Mouse (Mus musculus): ENCODE results near the gene Rap1a. TPM values are rescaled to one million over a fixed set of nuclear protein-coding genes. Genes with fewer than 3 reads are reported as not detected.

Rap1a gene
- polyA plus RNA-seq (2014; fragmentation: Nextera tagmentation; extraction: Ambion mirVana): 68.1 and 75.9 TPM in 2 replicates

DNA sequence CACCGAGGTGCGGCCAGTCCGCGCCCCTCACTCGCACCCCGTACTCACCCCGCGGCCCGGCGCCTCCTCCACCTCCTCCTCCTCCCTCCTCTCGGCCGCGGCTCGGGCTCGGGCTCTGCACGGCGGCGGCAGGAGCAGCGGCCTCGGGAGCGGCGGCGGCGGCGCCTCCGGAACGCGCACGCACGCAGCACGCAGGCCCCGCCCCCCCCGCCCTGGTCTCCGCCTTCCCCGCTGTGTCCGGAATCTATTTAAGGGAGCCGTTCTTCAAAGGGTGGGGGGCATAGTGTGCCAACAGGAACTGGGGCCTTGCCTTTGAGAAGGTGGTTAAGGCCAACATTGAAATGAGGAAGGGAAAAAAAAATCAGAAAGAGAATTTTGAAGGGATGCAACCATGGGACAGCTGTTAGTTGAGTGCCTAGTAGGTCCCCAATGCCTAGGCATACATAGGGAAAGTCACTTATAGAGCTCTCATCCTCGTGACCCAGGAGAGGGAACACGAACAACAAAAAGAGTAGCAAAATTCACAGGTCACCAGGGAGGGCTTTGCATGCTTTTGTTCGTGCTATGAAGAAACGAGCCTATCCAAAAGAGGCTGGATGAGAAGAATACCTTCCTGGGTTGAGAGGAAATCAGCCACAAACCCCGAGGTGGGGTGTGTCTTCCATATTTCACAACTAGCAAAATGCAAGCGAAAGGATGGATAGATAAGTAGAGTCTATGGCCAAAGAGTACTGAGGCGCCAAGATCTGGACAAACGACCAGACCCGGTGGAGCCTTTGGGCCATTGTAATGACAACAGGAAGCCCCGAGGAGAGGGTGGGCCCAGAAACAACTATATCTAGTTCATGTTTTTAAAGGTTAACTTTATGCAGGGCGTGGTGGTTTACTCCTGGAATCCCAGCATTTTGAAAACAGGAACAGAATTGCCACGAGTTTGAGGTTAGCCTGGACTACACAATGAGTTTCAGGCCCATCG lies at the start of gene Rap1a:
Gene Rap1a (minus strand): TSS at position 146 of the 976 bp plus-strand sequence.
- H3K27ac ChIP-seq (ENCODE audit: low read depth, low read length): peak within 1 kb of the TSS; percentile 81
- DNase-seq (ENCODE audit: low spot score): peak; percentile 88
- peak within 1 kb of the TSS; percentile 82 for H3K9ac ChIP-seq (ENCODE audit: low read length)
- peaks cover 12% of the 10 kb centered on the region for H3K4me1 ChIP-seq (ENCODE audit: control insufficient read depth, insufficient read depth, low read length)
- no peaks in the 10 kb centered on the region for H3K27me3 ChIP-seq (ENCODE audit: control insufficient read depth, insufficient read depth, low read length)
- H3K36me3 ChIP-seq (ENCODE audit: control insufficient read depth, insufficient read depth, low read length): no peaks in the 10 kb centered on the region
- peak within 1 kb of the TSS; percentile 84 for H3K4me3 ChIP-seq (ENCODE audit: low read depth, low read length)
- H3K9me3 ChIP-seq (ENCODE audit: control insufficient read depth, low read length): no peaks in the 10 kb centered on the region
- 29% methylated on average over 33 of the region's 50 CpGs for WGBS
- H3K4me2 ChIP-seq (ENCODE audit: low read depth): peak within 1 kb of the TSS; percentile 81
- ATAC-seq (ENCODE audit: insufficient read depth, low FRiP score, low TSS enrichment): peak; percentile 93

DNA sequence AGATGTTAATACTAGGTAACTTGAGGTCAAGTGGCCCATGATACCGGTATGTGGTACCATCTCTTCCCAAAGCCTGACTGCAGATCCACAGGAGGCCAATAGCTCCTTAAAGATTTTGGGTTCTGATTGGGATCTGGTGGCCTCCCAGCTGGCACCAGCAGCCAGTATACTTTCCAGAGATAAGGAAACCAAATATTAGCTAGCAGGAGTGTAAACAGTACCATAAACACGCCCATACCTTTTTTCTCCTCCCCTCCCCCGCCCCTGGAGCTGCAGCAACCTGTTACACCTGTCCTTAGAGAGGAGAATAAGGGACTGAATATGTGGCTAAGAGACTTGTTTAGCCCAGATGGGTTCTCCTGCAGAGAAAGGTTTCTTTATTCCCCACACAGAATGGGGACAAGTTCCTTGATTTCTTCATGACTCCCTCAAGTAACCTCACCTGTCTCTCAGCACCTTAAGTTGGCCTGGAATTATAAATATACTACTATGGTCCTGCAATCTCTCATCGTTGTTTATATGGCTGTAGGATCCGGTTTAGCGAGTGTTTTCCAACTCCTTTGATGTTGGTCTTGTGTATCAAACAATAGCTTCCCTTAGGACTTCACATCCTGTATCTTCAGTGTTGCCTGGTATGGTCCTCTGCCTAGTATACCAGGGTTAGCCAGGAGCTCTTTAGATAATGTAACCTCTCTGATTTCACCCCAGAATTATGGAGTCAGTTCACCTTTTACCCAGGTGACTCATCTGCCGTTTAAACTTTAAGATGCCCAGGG lies 45.3 kb upstream of the Rap1a start:
- WGBS: 66% methylated on average over 7 of the region's 7 CpGs
- DNase-seq (ENCODE audit: low spot score) (no peak), ATAC-seq (ENCODE audit: insufficient read depth, low FRiP score, low TSS enrichment) (no peak)
- Histone ChIP-seq H3K4me3 (ENCODE audit: low read depth, low read length) (no peak overlapping the region), H3K4me2 (ENCODE audit: low read depth) (no peak overlapping the region), H3K9me3 (ENCODE audit: control insufficient read depth, low read length) (no peaks in the 10 kb centered on the region), H3K27me3 (ENCODE audit: control insufficient read depth, insufficient read depth, low read length) (no peaks in the 10 kb centered on the region), H3K27ac (ENCODE audit: low read depth, low read length) (no peak overlapping the region), H3K4me1 (ENCODE audit: control insufficient read depth, insufficient read depth, low read length) (no peaks in the 10 kb centered on the region), H3K9ac (ENCODE audit: low read length) (no peak overlapping the region), H3K36me3 (ENCODE audit: control insufficient read depth, insufficient read depth, low read length) (no peaks in the 10 kb centered on the region)

- H3K4me1 ChIP-seq (ENCODE audit: control insufficient read depth, insufficient read depth, low read length): no peaks in the 10 kb centered on the region
- WGBS: 90% methylated on average over 4 of the region's 4 CpGs
Measured at GRCm38 (mm10) chr3:105839836-105840235, 38.7 kb upstream of the Rap1a start.

GRCm38 (mm10) chr3:105838655-105839054 lies 37.5 kb upstream of the Rap1a start:
- no peaks in the 10 kb centered on the region for H3K36me3 ChIP-seq (ENCODE audit: control insufficient read depth, insufficient read depth, low read length)

More at GRCm38 (mm10) chr3:105839836-105840235, 38.7 kb upstream of the Rap1a start:
- Histone ChIP-seq H3K27ac (ENCODE audit: low read depth, low read length) (no peak overlapping the region), H3K9me3 (ENCODE audit: control insufficient read depth, low read length) (no peaks in the 10 kb centered on the region), H3K36me3 (ENCODE audit: control insufficient read depth, insufficient read depth, low read length) (no peaks in the 10 kb centered on the region), H3K4me3 (ENCODE audit: low read depth, low read length) (no peak overlapping the region), H3K9ac (ENCODE audit: low read length) (no peak overlapping the region), H3K27me3 (ENCODE audit: control insufficient read depth, insufficient read depth, low read length) (no peaks in the 10 kb centered on the region), H3K4me2 (ENCODE audit: low read depth) (no peak overlapping the region)
- no peak for DNase-seq (ENCODE audit: low spot score)
- no peak for ATAC-seq (ENCODE audit: insufficient read depth, low FRiP score, low TSS enrichment)

DNA sequence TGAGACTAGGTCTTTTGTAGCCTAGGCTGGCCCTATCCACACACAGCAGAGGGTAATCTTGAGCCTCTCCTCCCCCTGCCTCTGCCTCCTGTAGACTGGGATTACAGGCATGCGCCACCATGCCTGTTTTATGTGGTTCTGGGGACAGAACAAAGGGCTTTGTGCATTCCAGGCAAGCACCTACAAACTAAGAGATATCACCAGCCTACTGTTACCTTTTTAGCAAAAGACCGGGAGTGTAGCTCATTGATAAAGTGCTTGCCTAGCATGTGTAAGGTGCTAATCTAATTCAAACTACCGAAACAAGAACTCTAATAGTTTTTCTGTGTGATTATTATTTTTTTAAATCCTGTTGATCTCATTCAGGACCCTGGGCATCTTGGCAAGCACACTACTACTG lies 35.7 kb upstream of the Rap1a start:
- H3K9ac ChIP-seq (ENCODE audit: low read length): no peak overlapping the region
- no peak overlapping the region for H3K4me3 ChIP-seq (ENCODE audit: low read depth, low read length)
- ATAC-seq (ENCODE audit: insufficient read depth, low FRiP score, low TSS enrichment) (no peak), DNase-seq (ENCODE audit: low spot score) (no peak)
- no peaks in the 10 kb centered on the region for H3K4me1 ChIP-seq (ENCODE audit: control insufficient read depth, insufficient read depth, low read length)
- no peak overlapping the region for H3K4me2 ChIP-seq (ENCODE audit: low read depth)
- no peaks in the 10 kb centered on the region for H3K27me3 ChIP-seq (ENCODE audit: control insufficient read depth, insufficient read depth, low read length)
- H3K27ac ChIP-seq (ENCODE audit: low read depth, low read length): no peak overlapping the region
- H3K9me3 ChIP-seq (ENCODE audit: control insufficient read depth, low read length): no peaks in the 10 kb centered on the region
- H3K36me3 ChIP-seq (ENCODE audit: control insufficient read depth, insufficient read depth, low read length): no peaks in the 10 kb centered on the region
- 85% methylated on average over 3 of the region's 3 CpGs for WGBS

More at GRCm38 (mm10) chr3:105838655-105839054, 37.5 kb upstream of the Rap1a start:
- ATAC-seq (ENCODE audit: insufficient read depth, low FRiP score, low TSS enrichment) (no peak), DNase-seq (ENCODE audit: low spot score) (no peak)
- Histone ChIP-seq H3K4me3 (ENCODE audit: low read depth, low read length) (no peak overlapping the region), H3K4me2 (ENCODE audit: low read depth) (no peak overlapping the region), H3K27me3 (ENCODE audit: control insufficient read depth, insufficient read depth, low read length) (no peaks in the 10 kb centered on the region), H3K9ac (ENCODE audit: low read length) (no peak overlapping the region), H3K27ac (ENCODE audit: low read depth, low read length) (no peak overlapping the region), H3K4me1 (ENCODE audit: control insufficient read depth, insufficient read depth, low read length) (no peaks in the 10 kb centered on the region), H3K9me3 (ENCODE audit: control insufficient read depth, low read length) (no peaks in the 10 kb centered on the region)
- WGBS: 79% methylated on average over 3 of the region's 3 CpGs

GRCm38 (mm10) chr3:105835875-105836274 lies 34.7 kb upstream of the Rap1a start:
- 87% methylated on average over 3 of the region's 3 CpGs for WGBS
- no peaks in the 10 kb centered on the region for H3K9me3 ChIP-seq (ENCODE audit: control insufficient read depth, low read length)
- no peaks in the 10 kb centered on the region for H3K36me3 ChIP-seq (ENCODE audit: control insufficient read depth, insufficient read depth, low read length)
- ATAC-seq (ENCODE audit: insufficient read depth, low FRiP score, low TSS enrichment): no peak
- H3K9ac ChIP-seq (ENCODE audit: low read length): no peak overlapping the region
- DNase-seq (ENCODE audit: low spot score): no peak
- no peaks in the 10 kb centered on the region for H3K27me3 ChIP-seq (ENCODE audit: control insufficient read depth, insufficient read depth, low read length)
- H3K4me3 ChIP-seq (ENCODE audit: low read depth, low read length): no peak overlapping the region
- no peak overlapping the region for H3K27ac ChIP-seq (ENCODE audit: low read depth, low read length)
- H3K4me2 ChIP-seq (ENCODE audit: low read depth): no peak overlapping the region
- H3K4me1 ChIP-seq (ENCODE audit: control insufficient read depth, insufficient read depth, low read length): no peaks in the 10 kb centered on the region

GRCm38 (mm10) chr3:105831584-105831983 lies 30.4 kb upstream of the Rap1a start:
- DNase-seq (ENCODE audit: low spot score) (no peak), ATAC-seq (ENCODE audit: insufficient read depth, low FRiP score, low TSS enrichment) (no peak)
- Histone ChIP-seq H3K9me3 (ENCODE audit: control insufficient read depth, low read length) (no peaks in the 10 kb centered on the region), H3K36me3 (ENCODE audit: control insufficient read depth, insufficient read depth, low read length) (no peaks in the 10 kb centered on the region), H3K27ac (ENCODE audit: low read depth, low read length) (no peak overlapping the region), H3K4me2 (ENCODE audit: low read depth) (no peak overlapping the region), H3K4me1 (ENCODE audit: control insufficient read depth, insufficient read depth, low read length) (no peaks in the 10 kb centered on the region), H3K27me3 (ENCODE audit: control insufficient read depth, insufficient read depth, low read length) (no peaks in the 10 kb centered on the region), H3K4me3 (ENCODE audit: low read depth, low read length) (no peak overlapping the region), H3K9ac (ENCODE audit: low read length) (no peak overlapping the region)
- WGBS: 99% methylated on average over 3 of the region's 3 CpGs

GRCm38 (mm10) chr3:105825501-105826161 lies 24.5 kb upstream of the Rap1a start:
- DNase-seq (ENCODE audit: low spot score) (no peak), ATAC-seq (ENCODE audit: insufficient read depth, low FRiP score, low TSS enrichment) (no peak)
- Histone ChIP-seq H3K9me3 (ENCODE audit: control insufficient read depth, low read length) (no peaks in the 10 kb centered on the region), H3K27ac (ENCODE audit: low read depth, low read length) (no peak overlapping the region), H3K4me2 (ENCODE audit: low read depth) (no peak overlapping the region), H3K4me3 (ENCODE audit: low read depth, low read length) (no peak overlapping the region), H3K4me1 (ENCODE audit: control insufficient read depth, insufficient read depth, low read length) (no peaks in the 10 kb centered on the region), H3K36me3 (ENCODE audit: control insufficient read depth, insufficient read depth, low read length) (no peaks in the 10 kb centered on the region), H3K9ac (ENCODE audit: low read length) (no peak overlapping the region), H3K27me3 (ENCODE audit: control insufficient read depth, insufficient read depth, low read length) (no peaks in the 10 kb centered on the region)
- WGBS: 63% methylated on average over 7 of the region's 7 CpGs

Measured in neural tube, embryonic 11.5 days (tissue).